Mouse (Mus musculus): ENCODE measurements around the gene Sema5a.

The Sema5a gene

DNA sequence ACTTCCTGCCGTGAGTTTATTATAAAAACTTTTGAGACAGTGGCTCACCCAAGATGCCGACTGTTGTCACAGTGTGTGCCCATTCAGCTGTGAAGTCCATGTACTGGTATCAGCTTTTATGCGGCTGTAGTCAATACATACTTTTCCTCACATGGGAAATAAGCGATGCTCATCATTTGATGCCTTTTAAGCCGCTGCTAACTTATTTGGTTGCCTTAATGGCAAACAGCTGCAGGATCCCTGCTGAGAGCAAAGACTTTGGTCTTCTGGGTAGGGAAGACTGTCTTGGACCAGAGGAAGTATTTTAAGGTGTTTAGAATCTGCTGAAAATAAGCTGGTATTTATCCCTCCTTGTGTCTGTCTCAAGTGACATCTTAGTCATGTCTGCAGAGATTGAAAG is 2.7 kb downstream of the Sema5a start:
- no peak for DNase-seq (ENCODE audit: extremely low spot score, low spot score)

DNA sequence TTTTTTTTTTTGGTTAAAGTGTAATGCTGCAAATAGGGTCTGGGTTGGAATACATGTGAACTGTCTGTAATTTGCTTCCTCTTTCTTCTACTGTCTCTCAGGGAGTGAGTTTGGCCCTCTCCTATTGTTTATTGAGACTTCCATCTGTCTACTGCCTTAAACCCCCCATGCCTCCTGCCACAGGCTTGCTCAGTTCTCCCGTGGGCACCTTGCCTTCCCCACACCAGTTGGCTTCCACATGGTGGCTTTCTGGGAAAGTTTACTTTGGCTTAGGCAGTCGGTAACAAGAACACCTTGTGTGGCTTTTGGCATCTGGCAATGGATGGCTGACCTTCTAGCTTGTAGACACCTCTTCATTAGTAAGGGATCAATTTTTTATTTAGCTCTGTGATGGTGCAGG is 10.2 kb downstream of the Sema5a start:
- no peak for DNase-seq (ENCODE audit: extremely low spot score, low spot score)

DNA sequence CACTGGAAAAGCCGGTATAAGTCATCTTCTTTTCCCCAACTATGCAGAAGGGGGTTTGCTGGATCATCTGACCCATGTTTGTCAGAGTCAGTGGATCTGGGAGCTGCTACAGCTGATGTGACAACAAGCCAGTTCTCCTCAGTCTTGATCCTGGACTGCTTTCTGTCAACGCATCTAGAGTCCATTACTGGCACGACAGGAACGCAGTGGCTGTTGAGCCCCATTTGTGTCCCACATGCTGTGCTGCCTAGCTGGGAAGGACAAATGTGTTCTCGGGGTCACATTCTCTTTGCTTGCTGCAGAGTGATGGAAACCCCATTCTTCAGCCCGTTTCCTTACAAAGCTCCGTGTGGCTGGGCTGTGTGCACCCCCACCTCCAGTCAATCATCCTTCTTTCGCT is 12.7 kb downstream of the Sema5a start:
- no peak for DNase-seq (ENCODE audit: extremely low spot score, low spot score)

DNA sequence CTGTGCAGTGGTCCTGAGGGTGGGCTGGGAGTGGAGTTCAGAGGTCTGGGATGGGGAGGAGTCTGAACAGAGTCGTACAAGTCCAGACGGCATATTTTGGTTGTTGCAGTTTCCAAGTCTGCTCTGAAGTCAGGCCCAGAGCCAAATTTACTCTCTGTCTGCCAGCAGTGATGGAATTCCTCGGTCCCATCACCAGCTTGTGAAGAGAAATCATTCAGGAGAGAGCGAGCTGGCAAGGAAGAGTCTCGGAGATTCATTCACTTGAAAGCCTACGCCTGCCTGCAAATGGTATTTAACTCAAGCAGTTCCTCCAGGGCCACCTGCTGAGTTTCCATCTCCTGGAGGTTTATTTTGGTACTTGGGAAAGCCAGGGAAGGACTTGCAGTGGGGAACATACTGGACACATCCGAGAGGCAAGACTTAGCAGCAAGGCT is 13.3 kb downstream of the Sema5a start:
- no peak for DNase-seq (ENCODE audit: extremely low spot score, low spot score)

DNA sequence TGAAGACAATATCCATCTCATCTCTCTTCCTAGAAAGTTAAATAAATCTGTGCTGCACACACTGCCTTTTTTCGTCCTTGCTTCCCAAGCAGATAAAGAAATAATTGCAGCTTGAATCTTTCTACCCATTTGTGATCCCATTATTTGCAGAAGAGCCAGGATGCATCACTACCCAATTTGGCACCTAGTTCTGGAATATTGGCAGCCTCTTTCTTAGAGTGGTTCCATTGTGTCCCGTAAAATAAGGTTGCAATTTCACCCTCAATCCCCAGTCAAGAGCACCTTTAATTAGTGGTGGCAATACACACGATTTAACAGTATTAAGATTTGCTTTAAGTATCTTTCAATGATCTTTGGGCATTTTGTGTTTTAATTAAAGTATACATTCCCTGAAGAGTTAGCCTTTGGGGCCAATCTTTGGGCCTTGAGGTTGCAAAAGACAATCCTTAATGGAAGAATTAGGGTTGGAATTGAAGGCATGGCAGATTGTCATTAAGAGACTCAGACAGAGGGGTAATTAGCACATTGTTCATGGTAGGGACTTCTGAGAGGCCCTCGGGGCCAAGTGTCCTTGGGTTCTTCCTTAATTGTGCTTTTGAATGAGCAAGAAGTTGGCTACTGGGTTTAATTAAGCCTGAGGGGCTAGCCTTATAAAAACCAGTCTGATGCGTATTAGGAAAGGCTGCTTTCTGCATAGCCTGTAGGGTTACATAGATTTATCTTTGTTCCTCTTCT is 14.9 kb downstream of the Sema5a start:
- no peak for DNase-seq (ENCODE audit: extremely low spot score, low spot score)

DNA sequence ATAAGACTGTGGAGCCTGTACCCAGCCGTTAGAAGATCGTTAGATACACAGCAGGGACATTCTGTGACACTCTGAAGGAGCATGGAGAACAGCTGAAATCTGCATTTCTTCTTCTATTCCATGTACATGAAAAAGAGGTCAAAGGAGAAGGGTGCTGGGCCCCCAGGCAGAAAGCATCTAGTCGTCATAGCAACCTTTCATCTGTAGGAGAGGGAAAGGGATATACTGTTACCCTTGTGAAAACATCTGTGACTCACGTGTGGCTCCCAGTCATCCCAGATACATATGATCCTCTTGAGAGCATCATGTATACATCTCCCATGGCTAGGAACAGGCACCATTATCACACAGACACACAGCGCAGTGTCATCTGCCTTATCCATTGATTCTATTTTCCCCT is 16.3 kb downstream of the Sema5a start:
- peak; percentile 41 for DNase-seq (ENCODE audit: extremely low spot score, low spot score)

DNA sequence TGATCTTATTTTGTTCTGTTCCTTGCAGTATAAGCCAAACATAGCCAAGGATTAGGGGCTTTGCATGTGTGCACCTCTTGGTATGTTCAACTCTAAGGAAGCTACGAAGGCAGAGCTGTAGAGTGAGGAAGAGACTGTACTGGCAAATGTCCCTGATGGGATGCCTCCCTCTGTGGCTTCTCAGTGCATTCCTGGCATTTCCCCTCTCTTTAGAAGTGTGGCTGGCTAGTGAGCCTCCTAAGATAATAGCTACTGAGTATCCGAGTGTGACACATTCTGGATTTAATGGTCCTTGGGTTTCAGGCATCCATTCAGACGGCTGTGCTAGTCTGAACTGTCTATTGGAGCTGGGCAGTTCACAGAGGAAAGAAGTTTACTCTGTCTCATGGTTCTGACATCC is 19.0 kb downstream of the Sema5a start:
- no peak for DNase-seq (ENCODE audit: extremely low spot score, low spot score)

DNA sequence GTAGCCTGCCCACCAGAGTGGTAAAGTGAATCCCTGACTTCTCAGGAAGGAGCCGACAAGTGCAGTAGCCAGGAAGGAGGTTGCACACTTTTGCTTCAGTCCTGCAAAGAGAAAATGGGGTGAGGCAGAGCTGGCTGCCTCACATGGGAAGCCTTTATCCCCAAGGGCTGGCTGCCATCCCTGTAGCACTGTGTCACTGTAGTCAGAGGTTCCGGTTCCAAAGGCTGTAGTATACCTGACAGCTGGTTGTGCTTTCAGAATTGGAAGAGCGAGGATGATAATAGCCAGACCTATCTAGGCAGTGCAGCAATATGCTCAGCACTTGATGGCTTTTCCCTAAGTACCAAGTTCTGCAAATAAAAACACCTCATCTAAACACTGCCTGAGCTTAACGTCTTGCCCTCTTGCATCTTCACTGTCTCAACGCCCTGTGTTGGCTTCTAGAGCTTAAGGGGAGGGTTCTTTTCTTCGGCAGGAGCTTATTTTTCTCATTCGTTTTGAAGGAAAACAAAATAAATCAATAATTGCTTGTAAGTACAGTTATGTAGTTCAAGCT is 20.3 kb downstream of the Sema5a start:
- no peak for DNase-seq (ENCODE audit: extremely low spot score, low spot score)

DNA sequence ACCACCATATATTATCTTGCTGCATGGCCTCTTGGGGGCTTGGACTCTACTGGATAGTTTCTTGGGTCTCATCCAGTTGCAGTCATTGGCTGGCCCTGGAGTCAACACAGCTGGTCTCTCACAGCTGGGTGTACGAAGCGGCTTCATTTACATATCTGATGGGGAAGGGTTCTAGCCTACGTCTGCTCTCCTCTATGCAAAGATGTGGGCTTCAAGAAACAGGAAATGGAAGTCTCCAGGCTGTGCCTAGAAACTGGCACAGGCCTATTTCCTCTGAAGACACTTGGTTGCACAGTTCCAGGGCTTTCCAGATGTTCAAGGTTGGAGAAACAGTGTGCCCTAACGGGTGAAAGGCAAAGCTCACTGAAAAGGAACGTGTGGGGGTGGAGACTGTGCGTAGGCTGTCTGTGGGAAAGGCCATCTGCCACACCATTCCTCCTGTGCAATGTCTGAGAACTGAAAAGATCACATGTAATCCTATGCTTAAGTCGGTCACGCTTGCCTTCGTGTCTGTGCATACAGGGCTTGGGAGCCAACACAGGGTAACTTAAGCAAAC is 20.8 kb downstream of the Sema5a start:
- no peak for DNase-seq (ENCODE audit: extremely low spot score, low spot score)

DNA sequence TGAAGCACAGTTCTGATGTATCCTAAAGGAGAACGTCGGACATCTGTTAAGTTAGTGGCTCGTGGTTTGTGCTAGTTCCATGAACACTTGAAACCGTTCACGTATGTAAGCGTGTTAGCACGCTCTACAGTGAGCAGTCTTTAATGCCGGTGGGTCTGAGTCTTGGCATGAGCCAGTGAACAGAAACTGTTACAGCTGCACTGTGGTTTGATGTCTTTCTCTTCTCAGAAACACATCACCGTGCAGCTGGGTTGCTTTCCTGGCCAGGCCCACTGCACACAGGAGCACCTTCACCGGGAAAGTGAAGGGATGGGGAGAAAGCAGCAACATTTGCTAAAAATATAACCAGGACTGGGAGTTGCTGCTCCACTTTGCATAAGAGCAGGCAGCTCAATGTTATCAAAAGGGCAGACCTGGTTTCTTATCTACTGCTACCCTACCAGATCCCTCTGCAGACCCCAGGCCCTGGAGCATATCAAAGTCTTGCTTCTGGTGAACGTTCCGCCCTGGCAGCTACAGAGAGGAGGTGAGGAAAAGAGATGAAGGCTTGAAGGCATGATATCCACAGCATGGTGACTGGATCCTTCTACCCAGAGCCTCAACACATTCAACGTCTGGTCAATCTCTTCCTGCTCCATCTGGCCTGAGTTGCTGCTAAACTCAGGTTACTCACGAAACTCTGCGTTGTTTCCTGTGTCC is 21.7 kb downstream of the Sema5a start:
- DNase-seq (ENCODE audit: extremely low spot score, low spot score), result no peak

DNA sequence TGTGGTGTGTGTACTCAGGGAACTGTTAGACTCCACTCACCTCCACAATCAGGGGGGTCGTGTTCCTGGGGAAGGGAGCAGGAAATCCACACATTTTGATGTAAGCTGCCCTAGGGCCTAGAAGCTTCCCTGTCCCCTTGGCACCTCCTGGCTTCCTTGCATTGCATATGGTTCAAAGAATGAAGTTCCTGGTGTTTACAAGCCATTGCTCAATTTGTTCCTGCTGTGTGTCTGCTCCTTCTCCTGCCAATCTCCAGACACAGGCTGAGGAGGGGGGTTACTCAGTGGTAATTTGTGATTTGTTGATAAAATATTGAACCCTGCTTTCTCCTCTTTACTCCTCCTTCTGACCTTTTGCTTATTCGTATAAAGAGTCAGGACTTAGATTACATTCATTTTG is 25.5 kb downstream of the Sema5a start:
- DNase-seq (ENCODE audit: extremely low spot score, low spot score), result no peak

DNA sequence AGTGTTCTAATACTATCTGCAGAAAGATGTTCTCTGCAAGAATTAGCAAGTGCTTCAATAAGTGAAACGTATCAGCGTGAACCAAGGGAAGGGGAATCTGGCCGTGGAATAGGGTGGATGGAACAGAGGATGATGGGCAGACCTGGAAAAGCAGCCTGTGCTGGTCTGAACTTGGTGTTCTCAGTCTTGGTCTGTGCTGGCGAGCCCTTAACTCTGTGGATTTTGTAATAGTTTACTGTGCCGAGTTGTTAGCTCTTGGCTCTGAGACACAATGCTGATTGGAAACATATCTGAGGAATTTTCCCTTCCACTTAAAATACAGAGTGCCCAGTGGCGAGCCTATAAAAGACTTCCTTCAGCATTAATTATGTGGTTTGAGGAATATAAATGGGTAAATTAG is 29.3 kb downstream of the Sema5a start:
- DNase-seq (ENCODE audit: extremely low spot score, low spot score), result no peak

DNA sequence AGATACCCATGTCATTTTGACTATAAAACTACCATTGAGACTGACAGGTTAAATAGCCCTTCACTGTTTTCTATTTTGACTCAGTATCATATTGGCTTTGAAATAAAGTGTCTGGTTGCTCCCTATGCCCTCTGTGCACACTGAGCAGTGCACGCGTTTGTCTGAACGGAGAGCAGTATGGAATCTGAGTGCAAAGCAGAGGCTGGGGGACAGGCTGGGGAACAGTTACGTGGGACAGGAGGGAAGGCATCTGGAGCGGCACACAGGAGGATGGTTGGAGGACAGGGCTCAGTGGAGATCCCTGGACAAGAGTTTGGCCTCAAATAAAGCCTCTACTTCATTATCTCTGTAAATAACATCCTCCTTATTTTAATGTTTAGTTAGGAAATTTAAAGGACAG is 30.4 kb downstream of the Sema5a start:
- no peak for DNase-seq (ENCODE audit: extremely low spot score, low spot score)

DNA sequence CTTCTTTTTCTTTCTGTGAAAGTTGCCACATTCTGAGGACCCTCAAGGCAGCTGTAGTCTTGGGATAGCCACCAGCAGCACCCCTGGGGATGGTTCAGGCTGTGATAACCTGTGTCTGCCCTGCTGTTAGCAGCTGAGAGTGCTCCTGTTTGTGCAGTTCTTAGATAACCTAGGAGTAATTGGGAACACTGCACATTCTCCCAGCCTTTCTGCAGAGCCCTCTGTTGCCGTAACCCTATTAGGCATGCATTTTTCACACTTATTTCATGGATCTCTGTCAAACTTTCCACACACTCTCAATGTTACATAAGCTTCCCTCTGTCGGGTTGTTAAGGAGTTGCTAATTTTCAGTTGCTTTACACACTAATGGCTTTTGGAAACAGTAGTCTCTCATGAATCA is 34.0 kb downstream of the Sema5a start:
- no peak for DNase-seq (ENCODE audit: extremely low spot score, low spot score)

DNA sequence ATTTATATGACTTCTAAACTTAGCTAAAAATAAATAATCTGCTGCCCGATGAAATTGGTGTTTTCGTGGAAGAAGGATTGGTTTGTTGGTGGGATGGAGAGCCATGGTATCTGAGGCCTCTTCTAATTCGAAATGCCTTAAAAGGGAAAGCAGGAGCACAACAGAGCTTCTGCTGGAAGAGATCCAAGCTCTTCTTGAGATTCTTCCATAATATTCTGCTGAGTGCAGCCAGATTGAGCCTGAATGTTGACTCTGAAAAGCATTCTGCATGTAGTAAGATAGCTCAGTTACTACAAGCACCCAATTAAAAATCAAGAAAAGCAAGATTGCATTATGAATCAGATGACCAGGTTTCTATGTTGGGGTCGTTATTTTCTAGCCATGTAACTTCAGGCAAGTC is 36.8 kb downstream of the Sema5a start:
- no peak for DNase-seq (ENCODE audit: extremely low spot score, low spot score)

DNA sequence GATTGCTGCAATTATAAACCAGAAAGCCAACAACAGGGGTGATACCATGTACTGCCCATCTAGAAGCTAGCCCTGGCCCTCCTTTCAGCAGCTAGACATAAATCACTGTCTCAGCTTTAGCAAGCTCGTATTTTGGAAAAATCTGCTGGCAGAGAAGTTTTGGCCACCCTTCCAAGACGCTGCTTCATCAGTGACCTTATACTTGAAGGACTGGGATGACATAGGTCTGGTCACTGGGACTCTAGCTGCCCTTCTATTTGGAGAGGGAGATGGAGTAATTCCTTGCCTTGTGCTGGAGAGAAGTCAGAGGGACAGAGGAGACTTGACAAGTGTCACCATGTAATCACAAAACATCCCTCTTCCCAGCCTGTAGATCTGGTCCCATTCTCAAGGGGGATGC is 40.1 kb downstream of the Sema5a start:
- no peak for DNase-seq (ENCODE audit: extremely low spot score, low spot score)

DNA sequence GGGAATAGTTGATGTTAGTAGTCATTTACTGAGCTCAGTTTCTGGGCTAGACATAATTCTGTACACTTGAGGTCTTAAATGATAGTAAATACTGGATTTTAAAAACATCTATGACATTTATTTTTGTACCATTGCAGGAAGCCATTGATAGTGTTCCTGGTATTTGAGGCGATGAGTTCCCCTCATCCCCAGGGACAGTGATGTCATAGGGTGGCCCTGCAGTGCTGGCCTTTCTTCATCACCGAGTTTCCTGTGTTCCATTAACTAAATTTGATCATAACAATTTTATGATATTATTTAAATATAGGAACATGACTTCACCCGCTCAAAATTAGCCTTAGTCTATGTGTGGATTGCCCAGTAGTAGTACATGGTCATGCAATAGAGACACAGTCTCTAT is 41.7 kb downstream of the Sema5a start:
- no peak for DNase-seq (ENCODE audit: extremely low spot score, low spot score)

DNA sequence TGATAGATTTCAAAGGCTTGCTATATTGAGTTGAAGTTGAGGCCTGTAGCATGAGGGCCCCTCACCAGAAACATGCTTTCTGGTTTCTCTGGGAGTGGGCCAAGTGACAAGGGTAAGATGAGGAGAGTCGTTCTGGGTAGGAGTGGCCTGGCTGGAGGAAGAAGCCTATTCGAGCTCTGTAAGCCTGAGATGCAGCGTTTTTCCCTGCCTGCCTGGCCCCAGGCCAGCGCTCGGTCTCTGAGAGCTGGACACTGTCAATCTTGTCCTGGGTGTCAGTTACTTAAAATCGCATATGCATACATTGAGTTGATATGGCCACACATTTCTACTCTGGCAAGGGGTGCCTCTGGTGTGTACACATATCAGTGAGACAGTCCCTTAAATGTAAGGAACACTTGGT is 43.9 kb downstream of the Sema5a start:
- DNase-seq (ENCODE audit: extremely low spot score, low spot score), result no peak

DNA sequence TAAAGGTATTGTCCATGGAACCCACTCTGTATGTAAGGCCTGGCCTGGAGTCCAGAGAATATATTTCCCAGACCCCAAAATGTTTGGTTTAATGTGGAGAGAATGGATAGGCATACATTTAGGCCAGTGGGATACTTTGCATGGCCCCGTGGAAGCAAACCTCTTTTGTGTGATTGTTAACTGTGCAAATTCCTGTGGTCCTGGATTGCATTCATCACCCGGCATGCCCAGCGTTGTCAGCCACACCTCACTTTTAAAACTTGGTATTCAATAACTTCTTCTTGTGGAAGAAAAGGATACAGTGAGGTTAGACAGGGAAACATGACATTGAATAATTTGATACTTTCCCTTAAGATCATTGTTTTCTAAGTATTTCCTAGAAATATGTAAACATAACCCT is 46.4 kb downstream of the Sema5a start:
- DNase-seq (ENCODE audit: extremely low spot score, low spot score), result no peak

DNA sequence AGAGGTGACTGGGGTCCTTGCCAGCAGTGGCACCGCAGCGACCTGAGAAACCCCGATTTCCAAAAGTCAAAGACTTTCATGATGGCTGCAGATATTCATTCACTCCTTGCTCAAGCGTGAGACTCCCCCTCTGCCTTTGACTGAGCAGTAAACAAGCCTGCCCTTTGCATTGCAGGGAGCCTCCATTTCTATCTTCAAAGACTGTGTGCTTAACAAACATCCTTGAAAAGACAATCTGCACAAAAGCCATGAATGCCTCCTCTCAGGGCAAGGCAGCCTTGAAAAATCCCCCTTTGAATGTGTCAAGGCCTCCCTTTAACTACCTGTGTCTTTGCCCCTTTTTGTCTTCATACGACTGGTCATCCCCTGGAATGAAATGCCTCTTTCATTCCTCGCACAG is 51.9 kb downstream of the Sema5a start:
- DNase-seq (ENCODE audit: extremely low spot score, low spot score), result no peak

DNA sequence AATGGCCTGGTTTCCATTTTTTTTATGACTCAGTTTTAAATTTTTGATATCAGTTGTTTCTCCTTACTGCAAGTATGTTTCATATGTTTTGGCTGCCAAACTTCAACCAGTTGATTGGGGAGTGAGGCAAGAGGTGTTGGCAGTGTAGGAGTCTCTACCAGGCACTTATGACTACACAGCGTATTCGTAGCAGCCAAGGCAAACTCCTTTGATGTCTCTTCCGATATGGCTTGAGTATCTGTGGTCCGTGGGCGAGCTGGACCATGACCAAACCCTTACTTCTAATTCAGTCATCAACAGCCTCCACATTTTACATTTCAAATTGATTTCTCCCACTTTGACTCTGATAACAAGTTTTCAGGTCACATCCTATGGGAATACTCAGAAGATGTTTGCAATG is 52.7 kb downstream of the Sema5a start:
- no peak for DNase-seq (ENCODE audit: extremely low spot score, low spot score)

DNA sequence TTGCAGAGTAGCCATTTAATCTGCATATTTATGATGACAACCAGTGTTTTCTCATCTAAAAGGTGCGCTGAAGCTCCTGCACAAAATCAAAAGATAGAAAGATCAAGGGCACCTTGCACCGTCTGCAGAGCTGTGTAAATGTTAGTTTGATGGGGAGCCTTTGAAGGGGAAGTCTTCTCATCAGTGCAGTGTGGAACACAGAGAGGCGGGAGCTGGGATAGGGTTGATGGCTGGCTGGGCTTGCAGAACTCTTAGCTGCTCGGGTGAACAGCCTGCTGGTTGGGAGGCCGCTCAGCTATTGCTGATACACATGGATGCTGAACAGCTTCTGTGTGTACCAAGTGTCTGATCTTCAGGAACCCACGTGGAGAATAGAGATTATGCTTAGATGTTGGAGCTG is 53.9 kb downstream of the Sema5a start:
- no peak for DNase-seq (ENCODE audit: extremely low spot score, low spot score)

DNA sequence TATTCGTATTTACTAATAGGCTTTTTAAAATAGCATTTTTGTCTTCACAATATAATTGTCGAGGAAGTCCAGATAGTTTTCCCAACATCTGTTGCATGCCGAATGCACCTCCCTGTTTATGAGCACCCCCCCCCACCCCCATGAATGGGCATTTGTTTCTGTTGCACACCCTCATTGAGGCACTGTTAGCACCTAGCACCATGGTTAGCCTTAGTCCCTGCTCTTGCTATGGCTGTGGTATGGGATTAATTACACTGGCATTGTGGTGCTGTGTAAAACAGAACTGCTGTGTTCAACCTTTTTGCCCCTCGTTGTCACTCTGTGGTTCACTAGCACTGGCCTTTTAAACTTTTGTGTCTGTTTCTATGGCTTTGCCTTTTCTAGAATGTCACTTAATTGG is 56.4 kb downstream of the Sema5a start:
- no peak for DNase-seq (ENCODE audit: extremely low spot score, low spot score)

Measured in neural tube, embryonic 10.5 days (tissue).